Mouse (Mus musculus): ENCODE results near the gene Cyth3.
A peak's percentile ranks its signal among the peaks of the same experiment; 100 is the strongest.

Cyth3 gene

GRCm38 (mm10) chr5:143706822-143707200, 84.6 kb downstream of the Cyth3 start:
- DNase-seq (ENCODE audit: low read depth): peak; percentile 23

GRCm38 (mm10) chr5:143711326-143711725, 89.1 kb downstream of the Cyth3 start:
- DNase-seq (ENCODE audit: low read depth): peak; percentile 45

- DNase-seq (ENCODE audit: low read depth): no peak
Observed at GRCm38 (mm10) chr5:143712011-143712800, 90.0 kb downstream of the Cyth3 start.

- no peak for DNase-seq (ENCODE audit: low read depth)
Observed at GRCm38 (mm10) chr5:143721962-143722361, 99.7 kb downstream of the Cyth3 start.

- DNase-seq (ENCODE audit: low read depth): peak; percentile 46
Observed at GRCm38 (mm10) chr5:143730915-143731314, 108.7 kb downstream of the Cyth3 start.

GRCm38 (mm10) chr5:143731483-143732112, 109.4 kb downstream of the Cyth3 start:
- no peak for DNase-seq (ENCODE audit: low read depth)

- peak; percentile 94 for DNase-seq (ENCODE audit: low read depth)
Observed at GRCm38 (mm10) chr5:143732180-143732891, 110.1 kb downstream of the Cyth3 start, which contains the start of gene Usp42. Usp42 (minus strand) TSS chr5:143732280.

GRCm38 (mm10) chr5:143749630-143750208, 127.5 kb downstream of the Cyth3 start:
- DNase-seq (ENCODE audit: low read depth): no peak

- DNase-seq (ENCODE audit: low read depth): no peak
Observed at GRCm38 (mm10) chr5:143755529-143756141, 133.4 kb downstream of the Cyth3 start.

- DNase-seq (ENCODE audit: low read depth): peak; percentile 90
Observed at GRCm38 (mm10) chr5:143757755-143758443, 135.7 kb downstream of the Cyth3 start.

- no peak for DNase-seq (ENCODE audit: low read depth)
Observed at GRCm38 (mm10) chr5:143759554-143759953, 137.3 kb downstream of the Cyth3 start.
